Mouse (Mus musculus) R1 (cell line): ENCODE measurements around the gene Lrtm1.

Experiments used
- DNase-seq: peaks from one replicate; pipeline ENCODE4 v3.0.0-alpha.2; 2018; ENCODE audit warnings: low read depth, low spot score

Lrtm1 gene

DNA sequence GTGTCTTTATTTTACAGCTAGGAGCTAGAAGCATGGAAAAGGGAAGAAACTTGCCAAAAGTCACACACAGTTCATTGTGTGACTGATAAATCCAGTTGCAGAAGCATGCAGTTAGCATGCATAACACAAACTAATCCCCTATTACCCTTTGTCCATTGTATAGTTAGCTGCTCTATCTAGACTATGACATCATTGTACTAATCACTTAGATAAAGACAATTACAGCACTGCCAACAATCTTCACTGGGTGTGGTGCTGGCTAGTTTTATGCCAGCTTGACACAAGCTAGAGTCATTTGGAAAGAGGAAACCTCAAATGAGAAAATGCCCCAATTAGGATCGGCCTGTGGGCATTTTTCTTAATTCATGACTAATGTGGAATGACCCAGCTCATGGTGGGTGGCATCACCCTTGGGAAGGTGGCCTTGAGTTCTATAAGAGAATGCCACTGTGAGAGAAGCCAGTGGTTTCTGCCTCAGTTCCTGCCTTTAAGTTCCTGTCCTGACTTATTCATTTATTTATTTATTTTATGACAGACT lies 13.9 kb downstream of the Lrtm1 start:
- DNase-seq, result no peak

DNA sequence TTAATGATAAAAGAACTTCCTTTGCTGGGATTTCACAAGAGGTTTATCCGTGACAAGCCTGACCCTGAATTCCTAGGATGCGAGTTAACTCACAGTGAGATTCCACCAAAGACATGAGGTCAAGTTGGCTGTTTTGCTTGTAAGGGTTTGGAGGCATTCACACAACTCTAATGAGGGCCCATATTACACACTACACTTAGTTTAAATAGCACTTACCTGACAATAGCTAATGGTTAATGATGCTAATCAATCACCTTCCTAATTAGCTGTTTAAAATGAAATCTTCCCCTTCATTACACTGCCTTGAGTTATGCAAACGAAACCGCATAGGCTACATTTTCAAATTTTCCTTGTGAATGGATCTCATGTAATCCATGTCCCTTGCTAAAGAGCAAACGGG lies 20.2 kb downstream of the Lrtm1 start:
- DNase-seq, result no peak

DNA sequence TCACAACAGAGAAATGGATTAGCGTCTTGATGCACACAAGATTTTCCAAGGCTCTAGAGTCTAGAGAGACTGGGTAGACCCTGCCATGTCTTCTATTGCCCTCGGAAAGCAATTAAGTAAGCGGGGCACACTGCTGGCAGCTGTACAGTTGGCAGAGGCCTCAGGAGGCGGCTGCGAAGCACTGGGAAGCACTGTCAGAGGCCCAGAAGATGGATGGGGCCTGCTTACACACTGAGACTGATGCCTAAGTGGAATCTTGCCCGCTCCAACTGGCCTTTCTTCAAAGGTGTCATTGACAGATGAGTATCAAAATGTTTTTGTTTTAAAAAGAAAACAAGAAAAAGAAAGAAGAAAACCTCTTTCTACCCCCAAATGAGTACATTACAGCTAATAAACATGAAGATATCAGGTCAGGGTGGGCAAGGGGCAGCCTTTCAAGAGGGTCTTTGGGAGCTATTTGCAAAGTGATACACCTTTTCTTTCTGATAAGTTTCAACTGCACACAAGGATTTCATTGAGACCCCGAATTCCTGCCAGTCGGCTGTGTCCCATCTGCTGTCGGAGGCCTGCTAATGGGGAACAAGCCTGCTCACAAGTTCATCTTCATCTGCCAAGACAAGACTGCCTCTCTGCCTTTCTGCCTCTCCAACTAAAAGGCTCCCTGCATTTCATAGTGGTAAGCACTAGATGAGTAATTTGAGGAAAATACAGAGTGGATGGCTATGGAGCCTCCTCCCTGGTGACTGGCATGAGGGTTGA lies 22.8 kb downstream of the Lrtm1 start:
- DNase-seq, result no peak

DNA sequence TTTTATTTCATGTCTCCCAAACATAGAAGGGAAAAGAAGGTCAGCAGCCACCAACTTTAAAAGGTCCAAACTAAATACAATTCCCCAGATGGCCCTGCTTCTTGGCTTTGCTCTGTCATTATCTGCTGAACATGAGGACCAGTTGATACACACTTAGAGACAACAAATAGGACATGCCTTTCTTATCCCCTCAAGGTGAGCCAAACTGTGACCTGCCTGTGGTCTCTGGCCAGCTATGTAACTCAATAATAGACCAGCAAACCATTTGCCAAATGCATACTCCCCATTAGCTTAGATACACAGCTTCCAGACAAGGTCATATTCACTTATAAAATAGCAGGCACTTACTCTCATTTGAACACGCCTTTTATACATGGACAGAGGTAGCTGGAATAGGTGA lies 23.5 kb downstream of the Lrtm1 start:
- DNase-seq, result no peak

DNA sequence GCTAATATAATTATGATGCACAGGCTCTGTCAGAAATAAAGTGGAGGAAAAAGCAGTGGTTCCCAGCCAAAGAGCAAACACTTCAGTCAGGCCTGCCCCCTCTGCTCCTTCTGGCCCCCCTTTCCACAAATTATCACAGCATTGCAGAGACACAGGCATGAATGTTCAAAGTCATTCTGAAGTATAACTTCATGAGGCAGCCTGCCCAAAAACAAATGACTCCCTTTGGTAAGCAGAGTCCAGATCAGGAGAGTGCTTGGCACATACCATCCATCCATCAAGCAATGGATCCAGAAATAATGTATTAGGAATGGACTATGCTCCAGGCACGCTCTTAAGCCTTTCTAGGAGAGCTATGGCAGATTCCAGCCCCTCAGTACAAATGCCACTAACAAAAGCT lies 24.3 kb downstream of the Lrtm1 start:
- DNase-seq, result no peak

DNA sequence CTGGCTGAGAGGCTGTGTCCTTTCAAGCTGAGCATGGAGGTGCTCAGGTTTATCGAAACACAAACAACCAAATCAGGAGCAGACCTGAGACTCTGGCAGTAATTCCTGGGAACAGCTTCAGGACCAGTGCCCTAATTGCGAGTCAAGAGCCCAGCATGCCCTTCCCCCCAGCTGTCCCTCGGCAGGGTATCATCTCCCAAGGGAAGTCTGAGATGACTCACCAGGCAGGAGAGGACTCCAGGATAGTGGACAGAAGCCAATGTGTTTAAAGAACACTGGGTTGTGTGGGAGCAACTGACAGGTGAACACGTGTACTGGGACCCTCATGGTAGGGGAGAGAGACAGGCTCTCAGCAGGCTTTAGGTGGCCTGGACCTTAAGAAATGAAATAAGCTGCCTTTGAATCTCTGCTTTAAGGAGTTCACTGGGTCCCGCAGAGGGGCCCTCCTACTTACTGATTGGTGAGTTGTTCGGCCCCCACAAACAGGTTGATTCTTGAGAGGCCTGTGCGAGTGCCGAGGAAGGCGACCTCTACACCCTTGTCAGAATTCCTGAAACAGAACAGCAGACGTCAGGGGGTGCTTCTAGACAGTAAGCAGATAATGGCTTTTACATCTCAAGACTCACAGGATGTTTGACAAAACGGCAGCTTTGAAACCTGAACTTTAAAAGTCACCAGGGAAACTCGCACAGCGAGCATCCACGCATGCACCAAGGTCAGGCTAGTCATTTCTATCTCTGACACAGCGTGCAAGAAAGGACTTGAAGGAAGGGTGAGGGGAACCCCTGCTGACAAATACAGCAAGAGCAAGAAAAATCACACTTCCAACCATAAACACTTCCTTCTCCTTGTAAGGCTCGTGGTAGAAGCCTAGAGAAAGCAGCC lies 34.2 kb downstream of the Lrtm1 start:
- DNase-seq, result peak; percentile 18

DNA sequence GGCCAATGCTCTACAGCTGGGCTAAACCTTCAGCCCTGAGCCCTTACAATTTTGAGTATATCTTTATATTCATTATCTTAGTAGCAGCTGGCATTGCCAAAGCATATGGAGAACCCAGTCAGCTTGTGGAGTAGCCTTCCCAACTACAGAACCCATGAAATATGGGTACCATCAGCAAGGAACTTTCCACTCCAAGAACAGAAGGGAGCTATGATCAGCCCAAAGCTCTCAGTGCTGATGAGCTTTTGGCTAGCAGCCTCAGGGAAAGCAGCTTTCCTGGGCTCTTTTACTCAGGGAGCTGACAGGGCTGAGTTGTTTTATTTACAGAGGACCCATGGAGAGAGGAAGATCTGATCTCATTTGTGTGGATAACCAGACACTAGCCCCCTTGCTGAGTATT lies 42.7 kb downstream of the Lrtm1 start:
- no peak for DNase-seq

DNA sequence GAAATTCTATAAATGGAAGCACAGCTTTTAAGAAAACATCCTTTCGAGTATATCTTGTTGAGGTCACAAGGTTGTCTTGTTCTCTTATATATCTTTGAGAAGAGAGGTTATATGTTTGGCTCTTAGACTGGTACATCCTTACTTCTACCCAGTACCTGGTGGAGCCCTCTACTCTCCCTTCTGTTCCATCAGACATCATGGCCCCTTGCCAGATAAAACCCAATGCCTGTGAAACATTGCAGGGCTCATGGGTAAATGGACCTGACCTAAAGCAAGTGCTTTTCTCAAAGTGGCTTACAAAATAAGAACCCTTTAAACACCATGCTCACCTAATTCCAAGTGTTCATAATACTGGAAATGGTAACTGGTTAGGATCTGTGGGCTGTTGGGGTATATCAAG lies 43.5 kb downstream of the Lrtm1 start:
- no peak for DNase-seq

DNA sequence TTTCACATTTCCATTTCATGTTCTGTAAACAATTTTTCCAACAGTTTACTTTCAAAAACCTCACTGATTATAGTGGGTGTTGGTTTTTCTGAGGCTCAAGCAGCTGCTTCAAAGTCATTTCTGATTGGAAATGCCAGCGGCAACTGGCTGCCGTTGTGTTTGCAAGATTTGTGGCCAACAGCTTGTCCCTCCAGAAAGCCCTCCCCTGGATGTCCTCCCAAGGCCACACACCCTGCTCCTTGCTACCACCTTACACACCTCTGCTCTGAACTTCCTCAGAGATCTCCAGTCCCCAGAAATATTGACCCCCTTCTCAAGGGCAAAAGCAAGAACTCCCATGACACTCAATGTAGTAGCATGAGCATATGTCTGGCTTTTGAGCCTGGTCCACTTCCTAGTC lies 44.7 kb downstream of the Lrtm1 start:
- DNase-seq, result no peak

DNA sequence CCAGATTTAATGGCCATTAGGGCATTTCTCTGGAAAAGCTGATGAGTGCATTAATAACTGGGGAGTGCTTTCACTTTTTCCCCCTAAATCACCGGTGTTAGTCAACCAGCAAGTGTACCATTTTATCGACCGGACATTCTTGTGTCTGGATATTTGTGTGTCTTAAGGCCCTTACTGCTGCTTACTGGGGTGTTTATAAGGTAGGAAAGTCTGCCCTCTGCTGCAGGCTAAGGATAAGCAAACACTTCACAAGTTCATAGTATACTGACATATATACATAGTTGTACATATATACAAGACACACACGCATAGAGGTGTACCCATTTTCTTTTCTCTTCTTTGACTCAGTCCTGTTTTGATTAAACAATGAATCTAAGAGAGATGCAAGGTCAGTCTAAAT lies 55.7 kb downstream of the Lrtm1 start:
- DNase-seq, result no peak

DNA sequence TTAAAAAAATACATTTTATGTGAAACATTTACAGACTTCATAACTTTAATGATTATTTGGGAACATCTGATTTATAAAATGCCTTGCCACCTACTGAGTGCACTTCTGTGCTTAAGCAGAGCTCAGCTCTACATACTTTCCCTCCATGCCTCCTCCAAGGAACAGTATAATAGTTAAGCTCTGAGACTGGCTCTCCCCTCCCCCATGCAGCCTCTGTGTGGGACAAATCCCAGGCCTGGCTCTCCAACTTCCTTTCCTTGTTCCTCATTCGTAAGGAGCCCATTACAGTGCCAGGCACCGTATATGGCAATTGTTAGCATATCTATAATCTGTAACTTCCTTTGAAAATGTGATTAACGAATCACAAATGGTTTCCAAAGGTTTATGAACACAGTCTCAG lies 59.4 kb downstream of the Lrtm1 start:
- no peak for DNase-seq

DNA sequence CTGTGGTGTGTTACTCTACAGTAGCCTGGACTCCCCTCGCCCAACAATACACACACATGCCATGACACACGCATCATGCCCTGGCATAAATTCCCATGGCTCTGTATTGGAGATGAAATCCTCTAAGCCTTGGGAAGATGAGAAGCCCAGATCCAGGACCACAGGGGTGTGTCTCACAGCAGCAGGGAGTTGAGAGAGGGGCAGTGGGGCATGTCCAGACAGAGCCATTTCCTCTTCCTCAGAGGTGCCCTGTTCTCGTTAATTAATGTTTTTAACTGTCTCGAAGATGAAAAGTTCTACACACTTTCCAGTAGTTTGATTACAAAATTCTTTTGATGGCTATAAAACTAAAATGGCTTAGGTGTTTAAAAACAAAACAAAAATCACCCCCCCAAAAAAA lies 62.2 kb downstream of the Lrtm1 start:
- DNase-seq, result no peak

DNA sequence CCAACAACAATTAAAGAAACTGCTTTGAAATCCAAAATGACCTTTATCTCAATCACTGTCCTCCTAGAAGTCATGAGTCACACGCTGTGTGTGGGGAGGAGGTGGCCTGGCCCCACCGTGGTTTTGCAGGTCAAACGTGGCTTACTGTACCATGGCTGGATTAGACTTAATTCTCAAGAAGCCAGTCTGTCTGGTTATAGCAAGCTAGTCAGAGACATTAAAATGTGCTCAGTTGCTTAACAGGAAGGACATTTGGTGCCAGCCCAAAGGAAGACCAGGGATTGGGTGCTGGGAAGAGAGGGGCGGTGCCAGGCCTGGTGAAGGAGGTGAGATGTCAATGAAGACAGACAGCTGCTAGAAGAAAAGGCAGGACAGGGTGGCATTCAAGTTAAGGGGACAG lies 62.6 kb downstream of the Lrtm1 start:
- no peak for DNase-seq

DNA sequence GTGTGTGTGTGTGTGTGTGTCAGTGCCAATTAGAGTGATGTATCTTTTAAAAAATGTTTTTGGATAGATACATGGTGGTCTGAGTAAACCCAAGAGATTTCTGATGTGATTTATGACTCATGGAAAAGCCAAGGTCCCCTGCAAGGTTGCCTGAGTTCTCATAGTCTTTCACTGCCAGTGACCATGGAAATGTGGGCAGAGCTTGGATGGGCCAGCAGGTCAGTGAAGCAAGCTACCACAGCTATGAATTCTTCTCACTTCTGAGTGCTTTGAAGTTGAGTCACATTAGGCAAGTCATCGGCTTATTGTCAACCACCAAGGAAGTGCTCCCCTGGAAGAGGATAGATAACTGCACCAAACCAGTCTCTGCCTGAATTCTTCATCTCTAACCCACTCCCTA lies 64.2 kb downstream of the Lrtm1 start:
- DNase-seq, result no peak
